Mouse (Mus musculus) E14TG2a.4 (cell line): ENCODE data around the gene Mib2.

Experiments
- CTCF ChIP-seq: conservative IDR thresholded peaks from 2 replicates; pipeline ENCODE4 v1.5.1; 2014; ENCODE audit warnings: low read length
- NANOG ChIP-seq: IDR thresholded peaks from 2 replicates; pipeline ENCODE4 v1.6.1; 2014; ENCODE audit warnings: borderline replicate concordance, low read length, mixed read lengths

DNA sequence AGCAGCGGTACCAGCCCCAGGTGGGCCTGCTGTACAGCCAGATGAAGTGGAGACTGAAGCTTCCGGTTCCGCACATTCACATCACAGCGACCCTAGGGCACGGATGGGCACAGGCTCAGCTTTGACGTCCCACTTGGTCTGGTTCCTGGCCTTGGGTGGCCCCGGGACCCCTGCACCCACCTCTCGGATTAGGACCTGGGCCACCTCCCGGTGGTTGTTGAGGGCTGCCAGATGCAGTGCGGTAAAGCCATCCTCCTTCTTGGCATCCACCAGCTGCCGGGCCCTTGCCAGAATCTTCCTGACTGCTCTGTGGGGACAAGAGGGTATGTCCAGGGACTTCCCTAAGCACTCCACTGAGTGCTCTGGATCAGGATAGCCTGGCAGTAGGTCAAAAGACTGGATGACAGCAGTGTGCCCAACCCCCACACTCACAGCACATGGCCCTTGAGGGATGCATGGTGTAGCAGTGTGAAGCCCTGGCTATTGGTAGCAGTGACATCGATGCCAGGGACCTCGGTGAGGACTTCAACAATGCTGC is 12.7 kb downstream of the Mib2 start:
- TF ChIP-seq CTCF: no peak
- TF ChIP-seq NANOG: no peak
